Mouse (Mus musculus) left cerebral cortex, postnatal 14 days (tissue): Measurements from ENCODE around the gene Themis2. TPM values are rescaled to one million over a fixed set of nuclear protein-coding genes. Genes with fewer than 3 reads are reported as not detected.
A peak's percentile ranks its signal among the peaks of the same experiment; 100 is the strongest.
"Not testable (repeated sequence)": the region's sequence is repeated elsewhere in the genome, so short reads cannot be mapped to it uniquely, and the experiment has no call there.

Experiments used
- DNase-seq, 2 experiments: peaks; one replicate each; pipeline ENCODE4 v3.0.0; 2021 to 2022; ENCODE audit warnings: low spot score in 2 of 2, mixed read lengths in 1 of 2
- intact Hi-C: fragments of 180-260 bp; cut with DNase I; formaldehyde crosslinking; loops from one replicate; pipeline ENCODE4 v1.15.1; 2025
- total RNA-seq, 2 experiments: library from RNA; stranded (reverse); gene quantifications; 2 replicates each; pipeline ENCODE4 v1.2.3; 2021

The Themis2 gene
- total RNA-seq, 2 experiments from 2014 or later, result 0.90 to 0.97 TPM

DNA sequence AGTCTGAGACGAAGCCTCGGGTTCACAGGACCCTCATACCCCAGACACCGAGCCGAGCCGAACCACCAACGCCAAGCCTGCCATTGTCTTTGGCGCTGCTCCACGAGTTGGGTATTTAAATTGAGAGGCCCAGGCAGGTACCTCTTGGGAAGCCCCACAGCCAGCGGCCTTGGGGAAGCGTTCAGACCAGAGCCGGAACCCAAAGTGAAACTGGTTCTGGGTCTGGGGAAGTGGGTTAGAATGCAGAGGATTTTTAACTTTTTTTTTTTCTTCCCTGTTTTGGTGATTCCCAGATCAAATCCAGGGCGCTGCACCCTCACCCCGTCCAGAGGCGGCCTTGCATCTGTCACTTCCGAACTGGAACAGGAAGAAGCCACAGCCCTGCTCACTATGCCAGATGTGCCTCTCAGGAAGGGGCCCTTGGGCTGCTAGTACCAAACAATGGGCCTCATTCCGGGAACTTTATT, 6.0 kb upstream of the Themis2 start:
- DNase-seq, result no peak
- intact Hi-C loops, result no loop called here

GRCm38 (mm10) chr4:132801176-132802077, 5.2 kb upstream of the Themis2 start:
- no peak for DNase-seq
- intact Hi-C loops, result no loop called here

- DNase-seq, result no peak
- intact Hi-C loops, result no loop called here
These were observed 3.7 kb upstream of the Themis2 start for GRCm38 (mm10) chr4:132799845-132800244.

GRCm38 (mm10) chr4:132798666-132799065, 2.5 kb upstream of the Themis2 start:
- intact Hi-C loops, result not testable (repeated sequence)

DNA sequence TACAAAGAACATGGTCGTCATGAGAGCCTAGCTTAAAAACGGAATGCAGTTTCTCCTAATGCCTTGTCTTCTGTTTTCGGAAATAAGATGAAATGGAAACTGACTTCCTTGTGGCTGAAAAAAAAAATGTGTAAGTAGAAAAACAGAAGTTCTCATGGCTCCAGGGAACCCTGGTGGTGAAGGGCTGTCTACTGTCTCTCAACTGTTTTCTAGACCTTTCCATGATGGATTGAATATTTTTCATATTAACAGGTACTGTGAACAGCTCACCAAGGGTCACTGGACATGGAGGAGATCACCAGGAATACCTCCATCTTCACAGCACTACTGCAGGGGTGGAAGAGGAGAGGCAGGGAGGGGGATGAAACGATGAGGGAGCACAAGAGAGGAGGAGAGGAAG, 1.8 kb upstream of the Themis2 start:
- no peak for DNase-seq
- intact Hi-C loops, result no loop called here

More at GRCm38 (mm10) chr4:132798666-132799065, 2.5 kb upstream of the Themis2 start:
- not testable (repeated sequence) for DNase-seq

DNA sequence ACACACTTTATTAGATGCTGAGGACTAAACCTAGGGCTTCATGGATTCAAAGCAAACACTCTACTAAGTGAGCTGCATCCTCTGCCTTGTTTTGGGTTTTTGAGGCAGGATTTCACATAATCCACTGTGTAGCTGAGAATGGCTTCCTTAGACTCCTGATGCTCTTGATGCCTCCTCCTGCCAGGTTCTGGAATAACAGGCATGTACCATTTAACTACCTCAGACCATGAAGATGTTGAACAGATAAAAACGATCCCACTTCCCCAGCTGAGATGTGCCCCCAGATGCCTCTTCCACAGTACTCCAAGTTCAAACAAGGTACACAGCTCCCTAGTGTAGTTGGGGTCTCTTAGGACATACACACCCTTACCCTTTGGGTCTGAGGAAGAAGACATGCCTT, 1.3 kb upstream of the Themis2 start:
- DNase-seq, result no peak
- intact Hi-C loops, result no loop called here

DNA sequence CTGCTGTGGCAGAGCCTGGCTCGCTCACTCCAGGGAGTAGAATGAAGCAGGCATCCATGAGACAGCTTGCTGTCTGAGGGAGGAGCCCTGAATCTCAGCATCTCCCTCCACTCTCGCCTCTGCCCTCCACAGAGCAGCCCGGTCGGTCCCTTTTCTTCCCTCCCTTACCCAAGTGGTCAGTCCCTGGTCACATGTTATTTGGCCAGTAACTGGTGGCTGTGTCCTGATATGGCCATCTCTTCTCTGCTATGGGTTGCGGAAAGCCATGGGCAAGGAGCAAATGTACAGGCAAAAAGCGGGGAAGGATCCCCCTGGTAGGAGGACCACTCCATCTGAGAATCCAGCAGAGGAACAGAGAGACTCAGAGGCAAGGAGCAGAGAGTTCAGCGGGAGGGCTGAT, 1.0 kb downstream of the Themis2 start:
- DNase-seq, result no peak
- intact Hi-C loops, result no loop called here

- DNase-seq, result no peak
- intact Hi-C loops, result no loop called here
These were observed 1.4 kb downstream of the Themis2 start for GRCm38 (mm10) chr4:132794760-132795159.

DNA sequence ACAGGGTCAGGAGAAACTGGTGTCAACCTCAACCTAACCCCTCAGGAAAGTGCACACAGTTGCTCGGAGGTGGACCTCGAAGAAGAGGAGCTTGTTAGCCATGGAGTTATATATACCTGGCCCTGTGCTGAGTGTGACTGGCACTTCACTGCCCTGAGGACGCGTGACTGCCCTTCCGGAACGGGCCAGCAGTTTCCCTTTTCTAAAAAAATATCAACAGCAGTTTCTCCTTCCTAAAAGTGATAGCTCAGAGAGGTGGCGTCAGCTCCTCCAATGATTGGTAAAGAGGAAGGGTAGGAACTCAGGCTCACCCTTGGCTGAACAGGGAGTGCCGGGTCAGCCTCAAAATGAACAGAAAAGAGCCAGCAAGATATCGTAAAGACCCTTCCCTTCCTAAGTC, 2.2 kb downstream of the Themis2 start:
- DNase-seq, result no peak
- intact Hi-C loops, result no loop called here

DNA sequence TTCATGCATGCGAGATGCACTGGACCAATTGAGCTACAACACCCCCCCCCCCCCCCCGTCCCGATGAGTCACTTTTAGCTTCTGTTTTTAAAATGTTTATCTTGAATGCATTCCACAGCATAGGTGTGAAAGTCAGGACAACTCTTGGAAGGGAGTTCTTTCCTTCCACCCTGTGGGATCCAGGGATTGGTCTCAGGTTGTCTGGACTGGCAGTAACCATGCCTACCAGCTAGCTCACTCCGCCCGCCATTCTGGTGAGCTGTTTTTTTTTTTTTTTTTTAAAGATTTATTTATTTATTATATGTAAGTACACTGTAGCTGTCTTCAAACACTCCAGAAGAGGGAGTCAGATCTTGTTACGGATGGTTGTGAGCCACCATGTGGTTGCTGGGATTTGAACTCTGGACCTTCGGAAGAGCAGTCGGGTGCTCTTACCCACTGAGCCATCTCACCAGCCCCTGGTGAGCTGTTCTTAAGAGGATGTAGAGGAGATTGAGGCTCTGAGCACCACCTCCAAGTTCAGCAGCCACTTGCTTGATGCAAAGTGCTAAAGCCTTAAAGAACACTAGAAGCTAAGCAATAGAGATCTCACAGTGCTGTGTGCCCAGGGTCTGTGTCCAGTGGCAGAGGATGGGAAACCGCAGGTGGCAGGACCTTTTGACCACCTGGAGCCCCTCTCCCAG, 2.7 kb downstream of the Themis2 start:
- intact Hi-C loops, DNase-seq: not testable (repeated sequence)

GRCm38 (mm10) chr4:132789731-132790130, 6.5 kb downstream of the Themis2 start:
- intact Hi-C loops, result no loop called here
- no peak for DNase-seq

- no peak for DNase-seq
- intact Hi-C loops, result no loop called here
These were observed 11.0 kb downstream of the Themis2 start for GRCm38 (mm10) chr4:132785228-132785627.

GRCm38 (mm10) chr4:132783732-132784131, 12.5 kb downstream of the Themis2 start:
- DNase-seq, result no peak
- intact Hi-C loops, result no loop called here

- intact Hi-C loops, result no loop called here
- DNase-seq, result peak in 1 of 2 experiments; percentile 41
These were observed 15.9 kb downstream of the Themis2 start for GRCm38 (mm10) chr4:132780288-132780687.

DNA sequence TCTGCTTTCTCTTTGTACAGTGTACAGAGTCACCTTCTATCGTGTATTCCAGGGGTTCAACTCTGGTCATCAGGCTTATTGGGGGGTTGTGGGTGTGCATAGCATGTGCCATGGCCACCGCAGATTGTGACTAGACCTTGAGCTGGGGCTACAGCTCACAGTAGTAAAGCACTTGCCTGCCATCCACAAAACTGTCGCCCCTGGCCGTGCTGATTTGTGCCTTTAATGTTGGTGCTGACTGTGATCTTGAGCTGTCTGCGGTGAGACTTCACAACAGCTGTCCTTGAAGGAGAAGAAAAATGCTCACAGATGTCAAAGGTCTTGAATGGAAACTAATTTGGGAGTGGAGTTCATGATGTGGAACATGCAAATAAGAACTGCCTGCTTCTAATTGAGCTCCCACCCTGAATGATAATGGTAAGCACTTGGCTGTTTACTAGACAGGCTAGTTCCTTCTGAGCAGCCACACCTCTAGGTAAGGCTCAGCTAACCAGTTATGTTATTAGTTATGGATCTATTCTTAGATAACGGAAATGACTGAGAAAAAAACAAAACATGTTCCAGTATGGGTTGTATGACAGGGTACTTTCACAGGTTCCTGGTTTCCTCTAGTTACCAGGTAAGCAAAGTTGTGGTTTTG, 17.5 kb downstream of the Themis2 start:
- DNase-seq, result no peak
- intact Hi-C loops, result loop anchor here (5.0 kb wide), 1 partner anchor 149 kb away; no protein-coding TSS in a partner anchor

DNA sequence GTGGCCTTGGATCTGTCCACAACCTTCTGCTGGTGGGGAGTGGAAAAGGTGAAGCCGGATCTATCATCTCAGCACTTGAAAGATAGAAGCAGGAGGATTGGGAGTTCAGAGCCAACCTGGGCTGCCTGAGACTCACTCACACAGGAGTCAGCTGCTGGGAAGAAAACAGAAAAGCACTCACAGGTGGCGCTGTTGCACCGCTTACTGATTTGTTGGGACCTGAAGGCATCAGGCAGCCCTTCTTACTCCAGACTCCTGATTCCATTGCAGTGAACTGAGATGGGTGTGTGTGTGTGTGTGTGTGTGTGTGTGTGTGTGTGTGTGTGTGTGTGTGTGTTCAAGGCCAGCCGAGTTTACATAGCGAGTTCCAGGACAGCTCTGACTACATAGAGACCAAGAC, 19.4 kb downstream of the Themis2 start:
- DNase-seq, result peak; percentile 88 to 90
- intact Hi-C loops, result loop anchor here (2.0 to 5.0 kb wide), 2 partner anchors 46 to 151 kb away; no protein-coding TSS in a partner anchor

DNA sequence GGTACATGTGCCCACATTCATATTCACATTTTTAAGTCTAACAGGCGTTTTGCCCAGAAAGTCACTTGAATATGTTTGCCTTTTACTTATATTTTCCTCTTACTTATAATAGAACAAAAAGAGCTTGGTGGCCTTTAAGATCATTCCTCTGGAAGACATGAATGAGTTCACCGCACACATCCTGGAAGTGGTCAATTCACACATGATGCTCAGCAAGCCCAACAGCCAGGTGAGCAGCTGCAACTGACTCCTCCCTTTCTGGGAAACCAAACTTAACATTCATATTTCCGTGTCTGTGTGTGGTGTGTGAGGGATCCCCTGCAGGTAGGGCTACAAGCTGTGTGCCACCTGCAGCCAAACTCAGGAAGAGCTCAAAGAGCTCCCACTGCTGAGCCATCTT, 21.3 kb downstream of the Themis2 start:
- intact Hi-C loops, result loop anchor here (5.0 kb wide), 1 partner anchor 152 kb away; no protein-coding TSS in a partner anchor

GRCm38 (mm10) chr4:132771776-132772175, 24.4 kb downstream of the Themis2 start:
- no peak for DNase-seq
- intact Hi-C loops, result no loop called here

More for the DNA sequence above, 21.3 kb downstream of the Themis2 start:
- no peak for DNase-seq

GRCm38 (mm10) chr4:132767914-132768876, 28.0 kb downstream of the Themis2 start, which contains the start of gene Rpa2:
Gene Rpa2 (plus strand): TSS chr4:132768332.
- intact Hi-C loops, result no loop called here
- DNase-seq, result peak; percentile 100
